Mouse (Mus musculus): ENCODE measurements at regions not wholly inside any gene's neighbourhood (a gene's known extent, or its start where the extent isn't known, plus 50 kb on each side); places are given as distances from the start of the nearest gene placed in this dataset.
"Not testable (repeated sequence)": the region's sequence is repeated elsewhere in the genome, so short reads cannot be mapped to it uniquely, and the experiment has no call there.

GRCm38 (mm10) chr12:29367741-29368106, 160.5 kb upstream of the Myt1l start:
- not testable (repeated sequence) for DNase-seq (ENCODE audit: low spot score in 2 of 2)

DNA sequence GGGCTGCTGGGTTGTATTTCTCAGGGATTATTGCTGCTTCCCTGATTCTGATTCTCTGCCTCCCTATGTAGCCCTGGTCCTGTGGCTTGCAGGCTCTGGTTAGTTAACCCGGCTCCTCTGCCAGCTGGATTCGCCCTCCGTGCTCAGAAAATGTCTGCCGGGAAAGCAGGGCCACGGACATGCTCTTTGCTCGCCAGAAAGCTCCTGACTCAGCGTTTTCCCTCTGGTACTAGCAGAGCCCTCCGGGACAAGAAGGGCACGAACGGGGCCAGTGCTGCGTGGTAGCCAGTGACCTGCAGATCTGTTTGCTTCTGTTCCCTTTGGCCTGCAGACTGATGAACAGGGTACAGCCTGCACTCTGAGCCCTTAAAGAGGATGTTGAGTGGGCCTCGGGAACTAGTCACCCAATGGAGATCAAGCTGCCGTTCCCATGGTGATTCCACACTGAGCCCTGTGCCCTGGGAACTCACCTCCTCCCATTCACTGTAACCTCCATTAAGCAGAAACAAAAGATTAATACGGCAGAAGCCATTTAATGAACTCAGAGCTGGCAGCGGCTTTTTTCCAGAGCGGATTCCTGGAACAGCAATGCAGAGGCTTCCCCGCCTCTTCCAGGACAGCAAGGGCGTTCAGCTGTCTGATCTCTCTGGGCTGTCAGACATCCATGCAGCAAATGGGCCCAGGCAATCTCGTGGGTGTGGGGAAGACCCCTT, 159.9 kb upstream of the Myt1l start:
- peak; percentile 47 to 52 for DNase-seq (ENCODE audit: low spot score in 2 of 2)

DNA sequence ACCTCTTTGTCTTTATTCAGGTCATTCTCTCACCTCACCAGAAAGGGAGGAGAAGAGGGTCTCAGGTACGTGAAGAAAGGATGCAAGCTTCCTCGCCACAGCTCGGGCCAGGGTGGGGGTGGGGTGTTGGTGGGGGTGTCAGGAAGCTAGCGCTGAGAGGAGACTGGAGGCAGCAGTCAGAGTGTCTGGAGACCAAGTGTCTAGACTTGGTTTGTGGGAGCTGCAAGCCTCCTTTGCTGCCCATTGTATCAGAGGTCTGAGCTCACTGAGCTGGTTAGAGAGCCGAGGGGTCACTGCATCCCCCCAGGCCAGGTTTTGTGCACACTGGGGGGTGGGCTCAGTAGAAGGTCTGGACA, 159.4 kb upstream of the Myt1l start:
- no peak for DNase-seq (ENCODE audit: low spot score in 2 of 2)

- DNase-seq (ENCODE audit: low spot score in 2 of 2), result no peak
These were observed 136.4 kb upstream of the Myt1l start for GRCm38 (mm10) chr12:29391756-29392155.

GRCm38 (mm10) chr12:29394271-29394670, 133.9 kb upstream of the Myt1l start:
- DNase-seq (ENCODE audit: low spot score in 2 of 2), result no peak

DNA sequence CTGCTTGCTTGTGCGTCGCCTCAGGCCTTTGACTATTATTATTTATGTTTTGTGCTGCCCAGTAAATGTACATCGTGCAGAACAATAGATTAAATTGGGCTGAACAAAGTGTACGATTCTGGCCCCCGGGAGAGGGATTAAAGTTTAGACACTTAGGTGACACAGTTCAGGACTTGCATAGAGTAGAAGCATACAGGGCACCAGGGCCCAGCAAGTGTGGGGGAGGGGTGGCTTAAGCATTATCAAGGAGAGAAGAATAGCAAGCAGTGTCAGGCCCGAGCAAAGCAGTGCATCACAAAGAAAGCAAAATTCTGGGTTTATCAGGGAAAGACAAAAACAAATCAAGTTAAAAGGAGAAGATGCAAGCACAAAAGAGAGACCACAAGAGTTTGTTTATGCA, 133.3 kb upstream of the Myt1l start:
- no peak for DNase-seq (ENCODE audit: low spot score in 2 of 2)

DNA sequence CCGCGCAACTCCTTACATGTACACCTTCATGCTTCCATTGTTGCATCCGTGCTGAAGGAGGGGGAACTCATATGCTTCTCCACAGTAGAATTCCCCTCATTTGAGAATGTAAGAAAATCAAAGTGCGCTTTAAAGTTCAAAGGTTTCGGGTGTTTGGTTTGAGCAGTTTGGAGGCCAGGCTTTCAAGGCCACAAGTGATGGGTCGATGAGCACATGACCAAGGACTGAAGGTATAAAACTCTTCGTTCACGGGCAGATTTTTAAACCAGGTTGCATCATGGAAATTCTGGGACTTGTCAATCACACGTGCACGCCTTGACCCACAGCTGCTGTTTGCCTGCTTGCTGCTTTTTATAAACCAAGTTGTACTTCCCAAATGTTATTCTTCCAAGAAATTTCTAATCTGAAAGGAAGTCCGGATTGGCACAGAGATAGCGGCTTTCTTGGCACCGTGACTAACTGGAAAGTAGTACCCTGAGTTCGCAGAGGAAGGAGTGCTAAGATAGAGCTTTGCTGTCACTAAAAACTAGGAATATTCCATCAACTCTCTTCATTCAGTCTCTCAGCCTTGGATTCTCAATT, 132.7 kb upstream of the Myt1l start:
- no peak for DNase-seq (ENCODE audit: low spot score in 2 of 2)

DNA sequence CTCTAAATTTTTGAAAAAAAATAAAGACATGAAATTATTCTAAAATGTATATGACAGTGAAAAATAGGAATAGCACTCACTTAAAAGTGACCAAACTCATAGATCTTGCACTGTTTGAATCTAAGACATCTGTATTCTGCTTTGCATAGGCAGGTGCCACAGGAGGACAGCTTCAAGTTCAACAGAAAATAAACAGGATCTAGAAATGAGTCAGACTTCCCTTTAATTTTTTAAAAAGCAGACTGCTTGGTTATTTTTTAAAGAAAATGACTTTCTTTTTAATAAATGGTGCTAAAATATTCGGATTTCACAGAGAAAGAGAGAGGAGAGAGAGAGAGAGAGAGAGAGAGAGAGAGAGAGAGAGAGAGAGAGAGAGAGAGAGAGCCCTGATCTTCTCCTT, 123.8 kb upstream of the Myt1l start:
- DNase-seq (ENCODE audit: low spot score in 2 of 2), result no peak

DNA sequence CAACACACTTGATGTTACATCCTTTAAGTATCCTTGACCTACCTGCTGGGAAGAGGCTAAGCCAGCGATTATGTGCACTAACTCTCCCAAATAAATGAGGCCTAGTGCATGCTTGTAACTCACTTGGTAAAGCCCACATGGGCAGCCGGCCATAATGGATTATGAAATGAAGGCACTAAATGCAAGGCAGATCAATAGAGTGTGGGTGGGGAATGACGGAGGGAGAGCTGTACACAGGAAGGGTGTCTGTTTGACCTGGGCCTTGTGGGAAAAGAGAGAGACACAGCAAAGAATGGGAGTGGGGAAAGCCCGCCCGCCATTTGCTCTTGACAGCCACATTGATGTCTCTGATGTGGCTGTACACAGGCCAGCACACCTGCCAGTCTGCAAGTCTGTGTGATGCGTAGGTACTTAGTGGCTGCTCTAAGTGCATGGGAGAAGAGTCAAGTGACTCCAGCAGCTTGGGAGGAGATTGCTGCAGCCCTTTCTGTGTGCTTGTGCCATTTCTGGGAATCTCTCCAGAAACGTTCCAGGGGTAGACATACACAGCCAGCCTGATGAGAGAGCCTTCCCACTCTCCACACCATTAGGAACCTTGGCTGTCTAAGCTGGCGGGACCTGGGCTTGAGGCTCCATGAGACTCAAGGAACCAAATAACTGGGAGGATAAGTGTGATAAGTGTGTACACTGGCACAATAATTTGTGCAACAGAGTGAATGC, 118.7 kb upstream of the Myt1l start:
- DNase-seq (ENCODE audit: low spot score in 2 of 2), result no peak

- no peak for DNase-seq (ENCODE audit: low spot score in 2 of 2)
These were observed 94.2 kb upstream of the Myt1l start for GRCm38 (mm10) chr12:29433936-29434335.

GRCm38 (mm10) chr12:29439343-29440019, 88.7 kb upstream of the Myt1l start:
- DNase-seq (ENCODE audit: low spot score in 2 of 2), result peak in 1 of 2 experiments; percentile 4

DNA sequence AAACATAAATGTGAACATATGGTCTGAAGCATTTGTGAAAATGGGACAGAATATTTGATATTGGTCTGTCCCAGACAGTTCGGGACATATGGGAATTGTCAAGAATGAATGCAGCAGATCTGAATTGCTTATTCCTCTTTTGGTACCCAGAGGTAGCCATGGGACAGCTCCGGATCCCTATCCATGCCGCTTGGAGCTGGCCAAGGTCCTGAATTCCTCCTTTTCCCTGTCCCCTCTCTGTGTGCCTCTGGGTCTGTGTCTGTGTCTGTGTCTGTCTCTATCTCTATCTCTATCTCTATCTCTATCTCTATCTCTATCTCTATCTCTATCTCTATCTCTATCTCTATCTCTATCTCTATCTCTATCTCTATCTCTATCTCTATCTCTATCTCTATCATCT, 63.0 kb upstream of the Myt1l start:
- DNase-seq (ENCODE audit: low spot score in 2 of 2), result not testable (repeated sequence)
